Mouse (Mus musculus) layer of hippocampus, postnatal 10 days (tissue): ENCODE measurements at regions not wholly inside any gene's neighbourhood (a gene's known extent, or its start where the extent isn't known, plus 50 kb on each side); places are given as distances from the start of the nearest gene placed in this dataset.

ENCODE experiments used
- microRNA-seq, 2 experiments: library from miRNA; unstranded; fragments of <30 nt; microRNA quantifications; one replicate each; pipeline ENCODE4 v1.2.0; 2021

Small RNA genes lying in the stretch of these regions (microRNA-seq; reads per million reads assigned to microRNA genes)
- 0 reads per million in 2 experiments for gene Gm27760
